ENCODE assay signal across 8 mouse cellular contexts in the genomic region with DNA sequence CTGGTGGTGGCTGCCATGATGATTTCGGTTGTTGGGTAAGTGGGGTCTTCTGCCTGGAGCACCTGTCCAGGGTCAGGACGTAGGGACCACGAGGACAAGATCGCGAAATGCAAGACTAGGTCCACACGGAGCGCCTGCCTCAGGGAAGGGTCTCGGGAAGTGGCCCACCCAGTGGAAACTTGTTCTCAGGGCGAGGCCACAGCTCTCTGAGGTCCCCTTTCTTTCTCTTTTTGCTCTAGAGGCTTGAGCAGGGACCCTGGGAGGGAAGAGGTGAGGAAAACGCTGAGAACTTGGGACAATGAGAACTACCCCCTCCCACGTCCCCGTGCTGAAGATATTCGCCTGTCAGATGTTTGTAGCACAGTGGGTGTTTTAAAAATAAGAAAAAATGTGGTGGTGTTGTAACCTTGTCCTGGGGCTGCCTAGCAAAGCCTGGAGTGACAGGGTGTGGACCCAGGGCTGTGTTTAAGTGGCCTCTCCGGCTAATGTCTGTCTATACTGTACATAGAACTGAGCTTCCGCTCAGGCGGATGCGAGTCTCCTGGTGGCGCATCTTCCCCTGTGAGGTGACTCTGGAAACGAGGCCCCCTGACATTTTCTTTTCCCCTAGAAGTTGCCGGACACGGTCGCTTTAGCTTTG. TPM values are rescaled to one million over a fixed set of nuclear protein-coding genes. Genes with fewer than 3 reads are reported as not detected.
DNase-seq lines count a peak whose midpoint lies in the region; ATAC-seq lines count a peak whose summit lies in the region.

No protein-coding gene starts in this region.

- DNase-seq in left cerebral cortex, postnatal 36 days (ENCODE audit: low spot score in 2 of 2): peak; percentile 31 to 35
- no peak for DNase-seq in left cerebral cortex, postnatal 10 days (ENCODE audit: extremely low spot score in 1 of 2, low spot score in 2 of 2)
- peak; percentile 50 for DNase-seq in adipocyte (ENCODE audit: low spot score)
- DNase-seq in thymus, postnatal 25 days: peak; percentile 50

- H3K4me3 ChIP-seq in heart, embryonic 14.5 days (ENCODE audit: control insufficient read depth in 1 of 2, insufficient read depth in 1 of 2, low read depth in 1 of 2, low read length in 2 of 2): peak overlapping the region; percentile 84 to 100
- peak overlapping the region; percentile 57 for H3K4me3 ChIP-seq in limb, embryonic 13.5 days
- peak overlapping the region; percentile 61 for H3K4me3 ChIP-seq in midbrain, embryonic 12.5 days

- H3K27me3 ChIP-seq in heart, embryonic 14.5 days (ENCODE audit: control insufficient read depth, insufficient read depth, low read length): no peaks in the 10 kb centered on the region
- H3K27me3 ChIP-seq in limb, embryonic 13.5 days: peaks cover 8% of the 10 kb centered on the region; the same call in 1 of the 2 replicates
- H3K27me3 ChIP-seq in midbrain, embryonic 12.5 days: 0 out of 2 replicates have a peak, but pooled peaks cover 5% of the 10 kb centered on the region

- H3K9me3 ChIP-seq in heart, embryonic 14.5 days (ENCODE audit: control insufficient read depth, low read length): 0 out of 2 replicates have a peak, but pooled peaks cover 3% of the 10 kb centered on the region
- no peaks in the 10 kb centered on the region for H3K9me3 ChIP-seq in limb, embryonic 13.5 days
- no peaks in the 10 kb centered on the region for H3K9me3 ChIP-seq in midbrain, embryonic 12.5 days

- H3K27ac ChIP-seq in heart, embryonic 14.5 days (replicated peaks in 1 of 2; ENCODE audit: control insufficient read depth in 1 of 2, insufficient read depth in 1 of 2, low read depth in 2 of 2, low read length in 2 of 2): peak overlapping the region; percentile 82 to 90
- no peak overlapping the region for H3K27ac ChIP-seq in limb, embryonic 13.5 days
- H3K27ac ChIP-seq in midbrain, embryonic 12.5 days (replicated peaks): peak overlapping the region; percentile 2; the same call in 1 of the 2 replicates

- H3K4me2 ChIP-seq in heart, embryonic 14.5 days (ENCODE audit: low read length): peak overlapping the region; percentile 89
- peak overlapping the region; percentile 76 for H3K4me2 ChIP-seq in limb, embryonic 13.5 days (replicated peaks)
- peak overlapping the region; percentile 76 for H3K4me2 ChIP-seq in midbrain, embryonic 12.5 days (replicated peaks)

- ATAC-seq in heart, embryonic 14.5 days (ENCODE audit: insufficient number of reproducible peaks, insufficient read depth, low FRiP score, low read depth): peak; percentile 59
- ATAC-seq in limb, embryonic 13.5 days (ENCODE audit: low FRiP score, low read depth): peak; percentile 57
- ATAC-seq in midbrain, embryonic 12.5 days (ENCODE audit: low FRiP score, low read depth): peak; percentile 69
- no peak; the same call in 1 of the 2 replicates for ATAC-seq in cerebellum, adult (ENCODE audit: insufficient number of reproducible peaks, low FRiP score, low TSS enrichment)

- intact Hi-C loops in left cerebral cortex, postnatal 36 days (cut with DNase I): no loop called here
- intact Hi-C loops in left cerebral cortex, postnatal 10 days (cut with DNase I): no loop called here

- WGBS in heart, embryonic 14.5 days: under 1% methylated on average over 22 of the region's 22 CpGs
- 1% methylated on average over 22 of the region's 22 CpGs for WGBS in limb, embryonic 13.5 days
- 2% methylated on average over 22 of the region's 22 CpGs for WGBS in midbrain, embryonic 12.5 days

- H3K36me3 ChIP-seq in heart, embryonic 14.5 days (ENCODE audit: control insufficient read depth, insufficient read depth, low read length): peaks cover 12% of the 10 kb centered on the region
- peaks cover 7% of the 10 kb centered on the region; the same call in 1 of the 2 replicates for H3K36me3 ChIP-seq in limb, embryonic 13.5 days
- H3K36me3 ChIP-seq in midbrain, embryonic 12.5 days: peaks cover 5% of the 10 kb centered on the region; the same call in 1 of the 2 replicates

- H3K9ac ChIP-seq in heart, embryonic 14.5 days (ENCODE audit: low read length): peak overlapping the region; percentile 92
- peak overlapping the region; percentile 72 for H3K9ac ChIP-seq in limb, embryonic 13.5 days
- peak overlapping the region; percentile 66 for H3K9ac ChIP-seq in midbrain, embryonic 12.5 days (replicated peaks)

- H3K4me1 ChIP-seq in heart, embryonic 14.5 days (ENCODE audit: control insufficient read depth in 2 of 2, insufficient read depth in 2 of 2, low read length in 2 of 2): peaks cover 9 to 34% of the 10 kb centered on the region in 2 experiments
- H3K4me1 ChIP-seq in limb, embryonic 13.5 days: peaks cover 15% of the 10 kb centered on the region
- H3K4me1 ChIP-seq in midbrain, embryonic 12.5 days: peaks cover 12% of the 10 kb centered on the region; the same call in 1 of the 2 replicates

RNA-seq across cellular contexts. Expression of gene Arl6ip5, which starts 0.6 kb away (rescaled TPM):
- 100 to 1,000 TPM; 194 to 211 TPM for total RNA-seq in left cerebral cortex, postnatal 36 days (2021)
- 100 to 1,000 TPM; 160 to 162 TPM for total RNA-seq in left cerebral cortex, postnatal 10 days (2021)
- 57.9 and 65.1 TPM in 2 replicates for polyA plus RNA-seq in heart, embryonic 14.5 days (2014; fragmentation: Nextera tagmentation; extraction: Ambion mirVana)
- 71.4 and 71.5 TPM in 2 replicates for polyA plus RNA-seq in limb, embryonic 13.5 days (2015; fragmentation: Nextera tagmentation; extraction: Ambion mirVana)
- polyA plus RNA-seq in midbrain, embryonic 12.5 days (2016; fragmentation: Nextera tagmentation; extraction: Ambion mirVana): 60.6 and 66.1 TPM in 2 replicates

RNA-seq across cellular contexts. Expression of gene Uba3, which starts 5.6 kb away (rescaled TPM):
- 10 to 100 TPM; 64.2 to 72.2 TPM for total RNA-seq in left cerebral cortex, postnatal 36 days (2021)
- total RNA-seq in left cerebral cortex, postnatal 10 days (2021): 10 to 100 TPM; 62.8 to 64.4 TPM
- polyA plus RNA-seq in heart, embryonic 14.5 days (2014; fragmentation: Nextera tagmentation; extraction: Ambion mirVana): 74.4 and 76.3 TPM in 2 replicates
- polyA plus RNA-seq in limb, embryonic 13.5 days (2015; fragmentation: Nextera tagmentation; extraction: Ambion mirVana): 85.3 and 90.1 TPM in 2 replicates
- polyA plus RNA-seq in midbrain, embryonic 12.5 days (2016; fragmentation: Nextera tagmentation; extraction: Ambion mirVana): 91.8 and 92.1 TPM in 2 replicates

RNA-seq across cellular contexts. Expression of gene Tmf1, which starts 32.2 kb away (rescaled TPM):
- total RNA-seq in left cerebral cortex, postnatal 36 days (2021): 10 to 100 TPM; 51.6 to 54.3 TPM
- 10 to 100 TPM; 52.1 to 53.4 TPM for total RNA-seq in left cerebral cortex, postnatal 10 days (2021)
- polyA plus RNA-seq in heart, embryonic 14.5 days (2014; fragmentation: Nextera tagmentation; extraction: Ambion mirVana): 22.7 and 25.1 TPM in 2 replicates
- polyA plus RNA-seq in limb, embryonic 13.5 days (2015; fragmentation: Nextera tagmentation; extraction: Ambion mirVana): 41.1 and 45.8 TPM in 2 replicates
- 34.3 and 35.8 TPM in 2 replicates for polyA plus RNA-seq in midbrain, embryonic 12.5 days (2016; fragmentation: Nextera tagmentation; extraction: Ambion mirVana)

RNA-seq across cellular contexts. Expression of gene Lmod3, which starts 41.5 kb away (rescaled TPM):
- total RNA-seq in left cerebral cortex, postnatal 36 days (2021): under 1 TPM in 1 of 2 experiments, not detected in 1; 0.17 TPM
- under 1 TPM; 0.87 to 0.94 TPM for total RNA-seq in left cerebral cortex, postnatal 10 days (2021)
- 21.7 and 23.0 TPM in 2 replicates for polyA plus RNA-seq in heart, embryonic 14.5 days (2014; fragmentation: Nextera tagmentation; extraction: Ambion mirVana)
- 7.6 and 7.8 TPM in 2 replicates for polyA plus RNA-seq in limb, embryonic 13.5 days (2015; fragmentation: Nextera tagmentation; extraction: Ambion mirVana)
- polyA plus RNA-seq in midbrain, embryonic 12.5 days (2016; fragmentation: Nextera tagmentation; extraction: Ambion mirVana): not detected in 2 replicates

Comparison
In these comparisons a context has a peak if more than half of its experiments do, and no peak if none do; other contexts are left out.
1. DNase-seq: peak in left cerebral cortex, postnatal 36 days (2 of 2), adipocyte (single experiment) and thymus, postnatal 25 days (single experiment); none in left cerebral cortex, postnatal 10 days (0 of 2).
2. Peak in every context shown above with its lines, with median percentiles within 50 percentile points of each other: H3K4me2 ChIP-seq, H3K4me3 ChIP-seq and H3K9ac ChIP-seq.